Mouse (Mus musculus) large intestine, adult 2 months (tissue): ENCODE data around the gene Wt1. TPM values are rescaled to one million over a fixed set of nuclear protein-coding genes. Genes with fewer than 3 reads are reported as not detected.

Source experiments
- DNase-seq: peaks from one replicate; pipeline ENCODE4 v3.0.0-alpha.2; 2012; ENCODE audit warnings: low read depth, low spot score
- WGBS: fragments of 180-500 bp; shearing (Covaris S2); methylation state at CpG from one replicate; pipeline ENCODE4 v1.1.7; 2018; 5-methylcytosine and 5-hydroxymethylcytosine counted together
- polyA plus RNA-seq: library from polyadenylated mRNA; depleted of rRNA; stranded (reverse); fragments of >200 nt; gene quantifications from 2 replicates; pipeline ENCODE4 v1.2.3, GENCODE M21; 2012

Gene Wt1
- polyA plus RNA-seq, 1 experiment = 1.9 TPM

GRCm38 (mm10) chr2:105124391-105124790, 1.9 kb upstream of the Wt1 start:
- 6% methylated on average over 7 of the region's 7 CpGs for WGBS
- DNase-seq = no peak

GRCm38 (mm10) chr2:105125205-105125604, 1.1 kb upstream of the Wt1 start:
- 9% methylated on average over 8 of the region's 8 CpGs for WGBS
- DNase-seq = no peak

- WGBS = 8% methylated on average over 15 of the region's 15 CpGs
Measured at GRCm38 (mm10) chr2:105125641-105126040, 688 bp upstream of the Wt1 start.

GRCm38 (mm10) chr2:105126691-105127530, 582 bp downstream of the Wt1 start:
- DNase-seq = no peak
- WGBS = 3% methylated on average over 90 of the region's 92 CpGs

More at GRCm38 (mm10) chr2:105125641-105126040, 688 bp upstream of the Wt1 start:
- no peak for DNase-seq

- WGBS = 7% methylated on average over 52 of the region's 52 CpGs
- DNase-seq = no peak
Measured at GRCm38 (mm10) chr2:105127531-105128480, 1.5 kb downstream of the Wt1 start.

GRCm38 (mm10) chr2:105128564-105128963, 2.2 kb downstream of the Wt1 start:
- 12% methylated on average over 12 of the region's 12 CpGs for WGBS
- DNase-seq = no peak

GRCm38 (mm10) chr2:105130351-105131060, 4.2 kb downstream of the Wt1 start:
- no peak for DNase-seq

GRCm38 (mm10) chr2:105131061-105131810, 4.9 kb downstream of the Wt1 start:
- WGBS = 14% methylated on average over 12 of the region's 12 CpGs
- DNase-seq = no peak

More at GRCm38 (mm10) chr2:105130351-105131060, 4.2 kb downstream of the Wt1 start:
- WGBS = 5% methylated on average over 32 of the region's 32 CpGs

- WGBS = 14% methylated on average over 2 of the region's 2 CpGs
- no peak for DNase-seq
Measured at GRCm38 (mm10) chr2:105131811-105132100, 5.4 kb downstream of the Wt1 start.

- DNase-seq = no peak
- 1% methylated on average over 17 of the region's 17 CpGs for WGBS
Measured at GRCm38 (mm10) chr2:105132300-105132699, 6.0 kb downstream of the Wt1 start.

- 5% methylated on average over 43 of the region's 43 CpGs for WGBS
- DNase-seq = no peak
Measured at GRCm38 (mm10) chr2:105132933-105133795, 6.8 kb downstream of the Wt1 start.

- WGBS = 2% methylated on average over 19 of the region's 19 CpGs
- DNase-seq = no peak
Measured at GRCm38 (mm10) chr2:105134296-105134695, 8.0 kb downstream of the Wt1 start.

- no peak for DNase-seq
- whole genome bisulfite sequencing = 59% methylated on average over 7 of the region's 7 CpGs
Measured at GRCm38 (mm10) chr2:105139471-105139870, 13.1 kb downstream of the Wt1 start.

GRCm38 (mm10) chr2:105141371-105141770, 15.0 kb downstream of the Wt1 start:
- WGBS = 63% methylated on average over 7 of the region's 7 CpGs
- no peak for DNase-seq

- no peak for DNase-seq
- 94% methylated on average over 14 of the region's 14 CpGs for WGBS
Measured at GRCm38 (mm10) chr2:105143731-105144130, 17.4 kb downstream of the Wt1 start.

GRCm38 (mm10) chr2:105151544-105151943, 25.2 kb downstream of the Wt1 start:
- WGBS = 84% methylated on average over 5 of the region's 5 CpGs
- DNase-seq = no peak

GRCm38 (mm10) chr2:105153046-105153445, 26.7 kb downstream of the Wt1 start:
- 61% methylated on average over 1 of the region's 1 CpGs for WGBS

GRCm38 (mm10) chr2:105160949-105161348, 34.6 kb downstream of the Wt1 start:
- no peak for DNase-seq
- 65% methylated on average over 2 of the region's 2 CpGs for WGBS

More at GRCm38 (mm10) chr2:105153046-105153445, 26.7 kb downstream of the Wt1 start:
- no peak for DNase-seq
